Mouse (Mus musculus): ENCODE measurements around the gene Vmn2r103. TPM values are rescaled to one million over a fixed set of nuclear protein-coding genes. Genes with fewer than 3 reads are reported as not detected.

The Vmn2r103 gene
- not detected in 2 replicates for polyA plus RNA-seq (2012; rRNA removed)

GRCm38 (mm10) chr17:19773063-19773462 is at the start of gene Vmn2r103:
Vmn2r103 (plus strand) TSS chr17:19773363.

Other genes starting within 250 kb of the Vmn2r103 start
- not detected in 2 replicates for gene Vmn2r101, start 196.1 kb upstream of the Vmn2r103 start, polyA plus RNA-seq (2012; rRNA removed)
- gene Vmn2r102, start 113.0 kb upstream of the Vmn2r103 start, polyA plus RNA-seq (2012; rRNA removed), result not detected in 2 replicates

All from central nervous system, embryonic 14 days (tissue).